Mouse (Mus musculus) intestine, embryonic 16.5 days (tissue): ENCODE measurements around the gene Stk4. TPM values are rescaled to one million over a fixed set of nuclear protein-coding genes. Genes with fewer than 3 reads are reported as not detected.

ENCODE experiments used
- polyA plus RNA-seq: library from polyadenylated mRNA; unstranded; fragments of >200 nt; fragmentation: Nextera tagmentation; extraction: Ambion mirVana; gene quantifications from 2 replicates; pipeline ENCODE4 v1.2.1, GENCODE M21; 2015

The Stk4 gene
- polyA plus RNA-seq, 1 experiment from 2014 or later, result 18.1 TPM

Other genes with a start within 250 kb of the Stk4 start
- 0.24 and 0.76 TPM in 2 replicates for gene Ccn5, start 249.5 kb upstream of the Stk4 start, polyA plus RNA-seq
- gene Kcnk15, start 216.7 kb upstream of the Stk4 start, polyA plus RNA-seq, result not detected in 2 replicates
- 0.23 and 0.35 TPM in 2 replicates for gene Rims4, start 151.6 kb upstream of the Stk4 start, polyA plus RNA-seq
- 233 and 238 TPM in 2 replicates for gene Ywhab, start 75.4 kb upstream of the Stk4 start, polyA plus RNA-seq
- 0.89 and 1.5 TPM in 2 replicates for gene Pabpc1l, start 44.9 kb upstream of the Stk4 start, polyA plus RNA-seq
- 55.6 and 57.5 TPM in 2 replicates for gene Tomm34, start 847 bp downstream of the Stk4 start, polyA plus RNA-seq
- gene Kcns1, start 100.8 kb downstream of the Stk4 start, polyA plus RNA-seq, result 0.22 and 0.45 TPM in 2 replicates
- gene Wfdc5, start 112.4 kb downstream of the Stk4 start, polyA plus RNA-seq, result not detected in 2 replicates
- gene Wfdc12, start 120.3 kb downstream of the Stk4 start, polyA plus RNA-seq, result not detected in 2 replicates
- not detected in 2 replicates for gene Wfdc15a, start 129.8 kb downstream of the Stk4 start, polyA plus RNA-seq
- 19.6 and 23.4 TPM in 2 replicates for gene Wfdc15b, start 151.3 kb downstream of the Stk4 start, polyA plus RNA-seq
- gene Svs2, start 168.1 kb downstream of the Stk4 start, polyA plus RNA-seq, result not detected in 2 replicates
- gene Svs3b, start 186.3 kb downstream of the Stk4 start, polyA plus RNA-seq, result not detected in 2 replicates
- not detected in 2 replicates for gene Svs4, start 208.1 kb downstream of the Stk4 start, polyA plus RNA-seq
- not detected in 2 replicates for gene Svs3a, start 218.9 kb downstream of the Stk4 start, polyA plus RNA-seq
- not detected in 2 replicates for gene Svs6, start 246.4 kb downstream of the Stk4 start, polyA plus RNA-seq